Mouse (Mus musculus) liver, embryonic 11.5 days (tissue): ENCODE data around the gene Nudt14. TPM values are rescaled to one million over a fixed set of nuclear protein-coding genes. Genes with fewer than 3 reads are reported as not detected.

Source experiments
- ATAC-seq: fragments of 200-750 bp; cut with Nextera tagmentation; replicated peaks from 2 replicates; pipeline ENCODE4 v1.8.0; 2017; ENCODE audit warnings: moderate number of reproducible peaks, mild to moderate bottlenecking, moderate TSS enrichment, moderate library complexity; ENCODE audit not compliant: low FRiP score
- DNase-seq: peaks from one replicate; pipeline ENCODE4 v3.0.0-alpha.2; 2017; ENCODE audit warnings: low spot score
- H3K27ac ChIP-seq: fragments of 300-500 bp; sonication (generic); 2 replicates; pipeline ENCODE4 v1.5.1; 2014; ENCODE audit warnings: mild to moderate bottlenecking, low read depth, low read length, control low read depth
- H3K27me3 ChIP-seq: fragments of 300-500 bp; sonication (generic); replicated peaks from 2 replicates; pipeline ENCODE4 v1.6.1; 2014; ENCODE audit warnings: low read length, mixed read lengths; ENCODE audit not compliant: control insufficient read depth, insufficient read depth
- H3K36me3 ChIP-seq: fragments of 300-500 bp; sonication (generic); 2 replicates; pipeline ENCODE4 v1.6.1; 2014; ENCODE audit warnings: mild to moderate bottlenecking, low read length, moderate library complexity, mixed read lengths; ENCODE audit not compliant: control insufficient read depth, insufficient read depth
- H3K4me1 ChIP-seq: fragments of 300-500 bp; sonication (generic); replicated peaks from 2 replicates; pipeline ENCODE4 v1.6.1; 2014; ENCODE audit warnings: low read length, mixed read lengths; ENCODE audit not compliant: control insufficient read depth, insufficient read depth
- H3K4me2 ChIP-seq: fragments of 300-500 bp; sonication (generic); 2 replicates; pipeline ENCODE4 v1.6.1; 2014; ENCODE audit warnings: mild to moderate bottlenecking, control low read depth, moderate library complexity
- H3K4me3 ChIP-seq: fragments of 300-500 bp; sonication (generic); 2 replicates; pipeline ENCODE4 v1.5.1; 2014; ENCODE audit warnings: low read depth, low read length, control low read depth
- H3K9ac ChIP-seq: fragments of 300-500 bp; sonication (generic); 2 replicates; pipeline ENCODE4 v1.6.1; 2014; ENCODE audit warnings: low read depth, low read length, control low read depth
- H3K9me3 ChIP-seq: fragments of 300-500 bp; sonication (generic); 2 replicates; pipeline ENCODE4 v1.6.1; 2016; ENCODE audit warnings: low read length, inconsistent platforms, mixed read lengths; ENCODE audit not compliant: control insufficient read depth
- WGBS: fragments of 180-500 bp; shearing (Covaris S2); extraction: QIAGEN DNeasy Blood & Tissue Kit; methylation state at CpG from one replicate; pipeline ENCODE4 v1.1.7; 2014; 5-methylcytosine and 5-hydroxymethylcytosine counted together
- polyA plus RNA-seq: library from polyadenylated mRNA; unstranded; fragments of >200 nt; fragmentation: Nextera tagmentation; extraction: Ambion mirVana; gene quantifications from 2 replicates; pipeline ENCODE4 v1.2.1, GENCODE M21; 2014

The Nudt14 gene
- polyA plus RNA-seq, 1 experiment from 2014 or later = 43.2 TPM

GRCm38 (mm10) chr12:112940710-112941109 is 1.2 kb downstream of the Nudt14 start:
- ATAC-seq (no peak), DNase-seq (no peak)
- H3K9me3 ChIP-seq = no peaks in the 10 kb centered on the region
- no peak overlapping the region for H3K4me3 ChIP-seq
- H3K4me1 ChIP-seq = peaks cover 12% of the 10 kb centered on the region; the same call in 1 of the 2 replicates
- WGBS = 83% methylated on average over 9 of the region's 9 CpGs
- no peaks in the 10 kb centered on the region for H3K27me3 ChIP-seq
- no peak overlapping the region for H3K9ac ChIP-seq
- H3K36me3 ChIP-seq = no peaks in the 10 kb centered on the region
- no peak overlapping the region; the same call in 1 of the 2 replicates for H3K4me2 ChIP-seq
- no peak overlapping the region for H3K27ac ChIP-seq

- H3K9ac ChIP-seq = no peak overlapping the region
- H3K4me3 ChIP-seq = no peak overlapping the region
- ATAC-seq = no peak
- no peaks in the 10 kb centered on the region for H3K9me3 ChIP-seq
- DNase-seq = no peak
- no peaks in the 10 kb centered on the region for H3K27me3 ChIP-seq
- peaks cover 12% of the 10 kb centered on the region; the same call in 1 of the 2 replicates for H3K4me1 ChIP-seq
- WGBS = 89% methylated on average over 4 of the region's 4 CpGs
- H3K4me2 ChIP-seq = no peak overlapping the region
- no peak overlapping the region for H3K27ac ChIP-seq
- no peaks in the 10 kb centered on the region for H3K36me3 ChIP-seq
Measured at GRCm38 (mm10) chr12:112940238-112940637, 1.7 kb downstream of the Nudt14 start.

GRCm38 (mm10) chr12:112938873-112939565 is 2.9 kb downstream of the Nudt14 start:
- H3K27me3 ChIP-seq = no peaks in the 10 kb centered on the region
- 67% methylated on average over 10 of the region's 10 CpGs for WGBS
- peaks cover 12% of the 10 kb centered on the region; the same call in 1 of the 2 replicates for H3K4me1 ChIP-seq
- no peak for ATAC-seq
- H3K36me3 ChIP-seq = no peaks in the 10 kb centered on the region
- H3K4me2 ChIP-seq = no peak overlapping the region
- H3K27ac ChIP-seq = no peak overlapping the region
- H3K9me3 ChIP-seq = no peaks in the 10 kb centered on the region
- no peak overlapping the region for H3K4me3 ChIP-seq
- no peak overlapping the region for H3K9ac ChIP-seq
- DNase-seq = no peak

- Histone ChIP-seq H3K27ac (no peak overlapping the region), H3K9ac (no peak overlapping the region), H3K4me2 (no peak overlapping the region), H3K27me3 (no peaks in the 10 kb centered on the region), H3K36me3 (no peaks in the 10 kb centered on the region), H3K4me3 (no peak overlapping the region), H3K9me3 (no peaks in the 10 kb centered on the region), H3K4me1 (peaks cover 12% of the 10 kb centered on the region; the same call in 1 of the 2 replicates)
- 73% methylated on average over 10 of the region's 10 CpGs for WGBS
- no peak for DNase-seq
- ATAC-seq = no peak
Measured at GRCm38 (mm10) chr12:112938366-112938765, 3.6 kb downstream of the Nudt14 start.

GRCm38 (mm10) chr12:112937906-112938305 is 4.0 kb downstream of the Nudt14 start:
- no peak overlapping the region for H3K4me3 ChIP-seq
- no peak overlapping the region for H3K27ac ChIP-seq
- no peak for ATAC-seq
- no peaks in the 10 kb centered on the region for H3K36me3 ChIP-seq
- no peak overlapping the region for H3K9ac ChIP-seq
- 38% methylated on average over 9 of the region's 9 CpGs for WGBS
- H3K9me3 ChIP-seq = no peaks in the 10 kb centered on the region
- no peak overlapping the region for H3K4me2 ChIP-seq
- H3K27me3 ChIP-seq = no peaks in the 10 kb centered on the region
- DNase-seq = no peak
- peaks cover 12% of the 10 kb centered on the region; the same call in 1 of the 2 replicates for H3K4me1 ChIP-seq

- no peak for DNase-seq
- Histone ChIP-seq H3K4me3 (no peak overlapping the region), H3K4me1 (peaks cover 14% of the 10 kb centered on the region), H3K9me3 (no peaks in the 10 kb centered on the region), H3K27ac (no peak overlapping the region), H3K27me3 (peaks cover 49% of the 10 kb centered on the region), H3K36me3 (no peaks in the 10 kb centered on the region), H3K9ac (no peak overlapping the region), H3K4me2 (no peak overlapping the region)
- 54% methylated on average over 7 of the region's 7 CpGs for WGBS
- no peak for ATAC-seq
Measured at GRCm38 (mm10) chr12:112932647-112933046, 9.3 kb downstream of the Nudt14 start.

- ATAC-seq = peak; percentile 51
Measured at GRCm38 (mm10) chr12:112929562-112930352, 12.2 kb downstream of the Nudt14 start, which contains the start of gene Jag2. TSS of gene Jag2 (minus strand) at chr12:112929776.

GRCm38 (mm10) chr12:112928401-112929241 is 13.3 kb downstream of the Nudt14 start:
- Histone ChIP-seq H3K27ac (no peak overlapping the region), H3K9ac (no peak overlapping the region; the same call in 1 of the 2 replicates), H3K4me1 (peaks cover 14% of the 10 kb centered on the region), H3K9me3 (no peaks in the 10 kb centered on the region), H3K4me3 (peak overlapping the region; percentile 59), H3K36me3 (no peaks in the 10 kb centered on the region), H3K4me2 (peak overlapping the region; percentile 71), H3K27me3 (peaks cover 70% of the 10 kb centered on the region)
- WGBS = 4% methylated on average over 105 of the region's 124 CpGs
- DNase-seq (no peak), ATAC-seq (no peak)

More at GRCm38 (mm10) chr12:112929562-112930352, 12.2 kb downstream of the Nudt14 start, which contains the start of gene Jag2:
- Histone ChIP-seq H3K36me3 (no peaks in the 10 kb centered on the region), H3K4me3 (peak within 1 kb of the TSS; percentile 59), H3K9ac (no peak within 1 kb of the TSS), H3K9me3 (no peaks in the 10 kb centered on the region), H3K4me2 (peak within 1 kb of the TSS; percentile 71), H3K4me1 (peaks cover 14% of the 10 kb centered on the region), H3K27ac (no peak within 1 kb of the TSS), H3K27me3 (peaks cover 65% of the 10 kb centered on the region)
- 2% methylated on average over 51 of the region's 85 CpGs for WGBS
- DNase-seq = peak; percentile 58
